Mouse (Mus musculus) forebrain, embryonic 11.5 days (tissue): ENCODE data around the gene Sorbs1. TPM values are rescaled to one million over a fixed set of nuclear protein-coding genes. Genes with fewer than 3 reads are reported as not detected.

Source experiments
- ATAC-seq: fragments of 200-750 bp; cut with Nextera tagmentation; replicated peaks from 2 replicates; pipeline ENCODE4 v1.8.0; 2017; ENCODE audit warnings: moderate TSS enrichment; ENCODE audit not compliant: low FRiP score
- DNase-seq: peaks from one replicate; pipeline ENCODE4 v3.0.0-alpha.2; 2017; ENCODE audit warnings: low spot score
- H3K27ac ChIP-seq: fragments of 300-500 bp; sonication (generic); 2 replicates; pipeline ENCODE4 v1.5.1; 2014; ENCODE audit warnings: low read depth, low read length
- H3K27me3 ChIP-seq: fragments of 300-500 bp; sonication (generic); 2 replicates; pipeline ENCODE4 v1.6.1; 2014; ENCODE audit warnings: mild to moderate bottlenecking, low read length, mixed read lengths; ENCODE audit not compliant: control insufficient read depth, insufficient read depth
- H3K36me3 ChIP-seq: fragments of 300-500 bp; sonication (generic); 2 replicates; pipeline ENCODE4 v1.6.1; 2014; ENCODE audit warnings: mild to moderate bottlenecking, low read length, moderate library complexity, mixed read lengths; ENCODE audit not compliant: control insufficient read depth, insufficient read depth
- H3K4me1 ChIP-seq: fragments of 300-500 bp; sonication (generic); replicated peaks from 2 replicates; pipeline ENCODE4 v1.6.1; 2014; ENCODE audit warnings: low read length, mixed read lengths; ENCODE audit not compliant: control insufficient read depth, insufficient read depth
- H3K4me2 ChIP-seq: fragments of 300-500 bp; sonication (generic); 2 replicates; pipeline ENCODE4 v1.6.1; 2014; ENCODE audit warnings: low read depth, mild to moderate bottlenecking, low read length, moderate library complexity, mixed read lengths; ENCODE audit not compliant: severe bottlenecking
- H3K4me3 ChIP-seq: fragments of 300-500 bp; sonication (generic); 2 replicates; pipeline ENCODE4 v1.5.1; 2014; ENCODE audit warnings: low read depth, low read length
- H3K9ac ChIP-seq: fragments of 300-500 bp; sonication (generic); 2 replicates; pipeline ENCODE4 v1.6.1; 2014; ENCODE audit warnings: low read length
- H3K9me3 ChIP-seq: fragments of 300-500 bp; sonication (generic); 2 replicates; pipeline ENCODE4 v1.6.1; 2016; ENCODE audit warnings: low read length, mixed read lengths; ENCODE audit not compliant: control insufficient read depth
- WGBS: fragments of 180-500 bp; shearing (Covaris S2); extraction: QIAGEN DNeasy Blood & Tissue Kit; methylation state at CpG from one replicate; pipeline ENCODE4 v1.1.7; 2014; 5-methylcytosine and 5-hydroxymethylcytosine counted together
- polyA plus RNA-seq: library from polyadenylated mRNA; unstranded; fragments of >200 nt; fragmentation: Nextera tagmentation; extraction: Ambion mirVana; gene quantifications from 2 replicates; pipeline ENCODE4 v1.2.1, GENCODE M21; 2014

The Sorbs1 gene
- polyA plus RNA-seq, 1 experiment from 2014 or later, result 66.0 TPM

DNA sequence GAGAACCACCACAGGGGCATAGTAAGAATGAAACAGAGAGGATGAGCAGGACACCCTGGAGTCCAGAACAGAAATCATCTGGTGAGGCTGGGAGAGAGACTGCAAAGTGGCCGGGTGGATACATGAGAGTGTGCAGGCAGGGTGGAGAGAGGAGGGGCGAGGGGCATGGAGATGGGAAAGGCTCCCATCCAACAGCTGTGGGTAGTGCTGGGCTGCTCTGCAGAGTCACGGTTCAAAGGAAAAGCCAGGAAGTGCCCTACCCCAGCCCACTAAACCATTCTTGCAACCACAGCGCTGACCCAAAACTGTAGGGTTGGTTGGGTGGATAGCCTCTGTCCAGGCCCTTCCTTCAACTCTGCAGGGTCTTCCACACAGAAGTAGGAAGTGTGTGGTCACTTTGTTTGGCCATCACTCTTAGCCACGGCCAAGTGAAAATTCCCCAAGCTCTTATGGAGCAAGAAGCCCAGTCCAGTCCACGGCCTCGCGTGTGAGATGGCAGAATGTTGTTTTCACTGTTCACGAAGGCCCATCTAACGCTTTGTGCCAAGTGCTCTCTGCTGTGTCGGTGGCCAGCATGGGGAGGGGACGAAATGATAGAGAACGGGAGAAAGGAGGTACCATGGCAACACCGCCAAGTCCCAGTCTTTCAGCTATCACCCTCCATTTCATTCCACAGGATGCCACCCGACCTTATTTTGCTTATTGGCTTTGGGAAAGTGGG, 203.0 kb downstream of the Sorbs1 start:
- Histone ChIP-seq H3K9me3 (no peaks in the 10 kb centered on the region), H3K27ac (no peak overlapping the region), H3K4me3 (no peak overlapping the region), H3K4me1 (no peaks in the 10 kb centered on the region), H3K4me2 (no peak overlapping the region), H3K27me3 (no peaks in the 10 kb centered on the region), H3K9ac (no peak overlapping the region), H3K36me3 (no peaks in the 10 kb centered on the region; the same call in 1 of the 2 replicates)
- no peak for ATAC-seq
- 92% methylated on average over 15 of the region's 15 CpGs for WGBS
- DNase-seq, result no peak

DNA sequence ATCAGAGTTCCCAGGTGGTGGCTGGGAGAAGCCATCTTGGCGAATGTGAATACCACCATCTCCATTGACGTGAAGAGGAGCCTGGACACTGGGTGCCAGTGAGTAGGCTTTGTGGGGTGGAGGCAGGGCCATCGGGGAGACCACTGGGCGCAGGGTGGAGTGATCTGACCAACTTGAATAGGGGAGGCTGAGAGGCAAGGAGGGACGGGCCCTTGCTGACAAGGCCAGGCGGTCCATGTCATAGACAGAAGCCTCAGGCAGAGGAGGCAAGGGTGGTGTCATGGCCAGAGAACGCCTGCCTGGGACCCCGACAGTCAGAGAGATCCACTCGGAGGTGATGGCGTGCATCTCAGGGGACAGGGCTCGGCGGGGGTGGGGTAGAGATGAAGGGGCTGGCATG, 203.7 kb downstream of the Sorbs1 start:
- Histone ChIP-seq H3K27me3 (no peaks in the 10 kb centered on the region), H3K9me3 (no peaks in the 10 kb centered on the region), H3K27ac (no peak overlapping the region), H3K36me3 (no peaks in the 10 kb centered on the region; the same call in 1 of the 2 replicates), H3K4me1 (no peaks in the 10 kb centered on the region), H3K9ac (no peak overlapping the region), H3K4me2 (no peak overlapping the region), H3K4me3 (no peak overlapping the region)
- ATAC-seq (no peak), DNase-seq (no peak)
- 94% methylated on average over 12 of the region's 12 CpGs for WGBS

DNA sequence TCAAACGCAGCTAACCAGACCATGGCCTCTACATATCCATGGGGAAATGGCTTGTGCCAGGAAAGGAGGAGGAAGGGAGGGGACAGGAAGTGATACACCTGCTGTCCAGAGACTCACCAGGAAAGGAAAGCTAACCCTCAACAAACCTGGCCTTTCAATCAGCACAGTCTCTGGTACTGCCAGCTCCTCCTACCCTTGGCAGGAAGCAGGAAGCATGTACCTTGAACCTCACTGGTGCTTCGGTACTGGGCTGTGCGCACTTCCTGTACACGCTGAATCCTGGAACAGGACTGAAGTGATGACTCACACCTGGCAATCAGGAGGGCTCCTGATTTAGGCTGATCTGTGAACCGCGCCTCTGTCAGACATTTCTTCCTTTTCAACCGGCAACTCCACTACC, 206.0 kb downstream of the Sorbs1 start:
- H3K4me2 ChIP-seq, result no peak overlapping the region
- H3K9me3 ChIP-seq, result no peaks in the 10 kb centered on the region
- whole genome bisulfite sequencing, result 90% methylated on average over 7 of the region's 7 CpGs
- H3K27me3 ChIP-seq, result no peaks in the 10 kb centered on the region
- DNase-seq (no peak), ATAC-seq (no peak)
- no peaks in the 10 kb centered on the region; the same call in 1 of the 2 replicates for H3K36me3 ChIP-seq
- no peak overlapping the region for H3K9ac ChIP-seq
- no peak overlapping the region for H3K4me3 ChIP-seq
- no peaks in the 10 kb centered on the region for H3K4me1 ChIP-seq
- no peak overlapping the region for H3K27ac ChIP-seq

DNA sequence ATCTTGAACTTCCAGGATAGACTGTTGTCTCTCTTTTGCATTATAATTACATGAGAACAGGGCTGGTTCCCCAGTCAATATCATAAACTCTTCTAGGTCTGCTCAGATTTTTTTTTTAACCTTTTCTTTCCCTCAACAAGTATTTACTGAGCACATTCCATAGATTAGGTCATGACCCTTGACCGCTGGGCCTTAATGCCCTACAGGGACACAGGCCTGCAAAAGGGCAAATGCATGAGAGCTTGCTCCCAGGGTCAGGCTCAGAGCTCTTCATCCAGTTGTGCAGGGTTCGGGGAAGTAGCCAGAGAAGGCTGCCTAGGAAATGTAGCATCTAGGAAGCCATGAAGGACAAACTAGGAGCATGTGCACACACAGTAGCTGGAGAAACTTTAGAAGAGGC, 206.9 kb downstream of the Sorbs1 start:
- 59% methylated on average over 2 of the region's 2 CpGs for WGBS
- Histone ChIP-seq H3K9me3 (no peaks in the 10 kb centered on the region), H3K4me2 (no peak overlapping the region), H3K36me3 (no peaks in the 10 kb centered on the region; the same call in 1 of the 2 replicates), H3K4me1 (no peaks in the 10 kb centered on the region), H3K9ac (no peak overlapping the region), H3K27me3 (no peaks in the 10 kb centered on the region), H3K4me3 (no peak overlapping the region), H3K27ac (no peak overlapping the region)
- no peak for DNase-seq
- ATAC-seq, result no peak

DNA sequence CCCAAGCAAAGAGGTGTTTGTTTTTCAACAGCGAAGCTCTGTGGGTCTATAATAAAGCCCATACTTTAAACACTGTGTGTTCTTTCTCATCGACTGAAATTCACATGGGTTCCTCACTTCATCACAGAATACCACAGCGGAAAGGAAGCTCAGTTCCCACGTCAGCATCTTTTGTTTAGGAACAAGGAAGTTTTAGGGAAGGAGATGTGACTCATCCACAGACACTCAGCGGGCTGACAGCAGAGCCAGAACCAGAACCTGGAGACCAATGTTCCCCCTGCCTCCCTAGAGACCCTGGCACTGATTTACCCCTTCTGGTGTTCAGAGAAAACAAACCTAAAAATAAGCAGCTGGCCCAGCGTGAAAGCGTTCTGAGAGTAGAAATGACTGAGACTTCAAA, 208.1 kb downstream of the Sorbs1 start:
- Histone ChIP-seq H3K9me3 (no peaks in the 10 kb centered on the region), H3K36me3 (no peaks in the 10 kb centered on the region), H3K27ac (no peak overlapping the region), H3K27me3 (no peaks in the 10 kb centered on the region), H3K9ac (no peak overlapping the region), H3K4me2 (no peak overlapping the region), H3K4me1 (no peaks in the 10 kb centered on the region), H3K4me3 (no peak overlapping the region)
- ATAC-seq (no peak), DNase-seq (no peak)
- WGBS, result 85% methylated on average over 7 of the region's 7 CpGs

DNA sequence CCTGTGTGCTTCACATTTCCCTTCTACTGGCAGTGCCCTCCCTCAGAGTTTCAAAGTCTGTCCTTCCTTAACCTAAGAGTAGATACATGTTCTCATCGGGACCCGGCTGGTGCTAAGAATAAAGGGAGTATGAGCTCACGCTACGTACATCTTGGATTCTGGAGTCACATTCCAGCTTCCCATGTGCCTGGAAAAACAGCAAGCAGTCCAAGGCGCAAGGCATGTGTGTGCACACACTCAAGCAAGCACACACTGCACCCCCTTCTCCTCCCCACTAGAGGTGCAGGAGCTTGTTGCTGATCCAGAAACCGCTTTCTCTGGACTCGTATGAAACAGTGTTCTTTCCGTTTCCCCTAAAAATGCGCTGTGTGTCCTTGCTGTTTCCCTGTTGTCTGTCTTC, 210.7 kb downstream of the Sorbs1 start:
- no peaks in the 10 kb centered on the region for H3K9me3 ChIP-seq

DNA sequence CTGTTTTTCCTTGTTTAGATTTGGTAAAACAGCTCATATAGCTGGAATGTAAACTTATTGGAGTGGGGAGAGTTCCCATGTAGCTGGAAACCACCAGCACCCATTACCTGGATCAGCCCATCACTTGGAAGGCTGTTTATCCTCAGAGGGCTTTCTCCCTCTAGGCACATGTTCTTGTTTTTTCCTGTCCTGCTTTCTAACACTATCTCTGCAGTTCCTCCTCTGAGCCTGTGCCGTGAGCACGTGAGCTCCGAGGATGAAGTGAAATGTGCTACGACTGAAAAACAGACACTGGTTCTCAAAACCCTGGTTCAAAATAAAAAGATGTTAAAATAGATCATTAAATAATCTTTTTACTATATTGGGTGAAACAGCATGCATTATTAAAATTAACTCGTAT, 211.1 kb downstream of the Sorbs1 start:
- Histone ChIP-seq H3K4me1 (no peaks in the 10 kb centered on the region), H3K4me3 (no peak overlapping the region), H3K27ac (no peak overlapping the region), H3K9me3 (no peaks in the 10 kb centered on the region), H3K4me2 (no peak overlapping the region), H3K9ac (no peak overlapping the region), H3K36me3 (no peaks in the 10 kb centered on the region), H3K27me3 (no peaks in the 10 kb centered on the region)
- DNase-seq, result no peak
- ATAC-seq, result no peak
- WGBS, result 89% methylated on average over 5 of the region's 5 CpGs

More for the DNA sequence above, 210.7 kb downstream of the Sorbs1 start:
- Histone ChIP-seq H3K4me1 (no peaks in the 10 kb centered on the region), H3K27me3 (no peaks in the 10 kb centered on the region), H3K4me3 (no peak overlapping the region), H3K36me3 (no peaks in the 10 kb centered on the region), H3K9ac (no peak overlapping the region), H3K4me2 (no peak overlapping the region), H3K27ac (no peak overlapping the region)
- DNase-seq (no peak), ATAC-seq (no peak)
- WGBS, result 86% methylated on average over 9 of the region's 9 CpGs

DNA sequence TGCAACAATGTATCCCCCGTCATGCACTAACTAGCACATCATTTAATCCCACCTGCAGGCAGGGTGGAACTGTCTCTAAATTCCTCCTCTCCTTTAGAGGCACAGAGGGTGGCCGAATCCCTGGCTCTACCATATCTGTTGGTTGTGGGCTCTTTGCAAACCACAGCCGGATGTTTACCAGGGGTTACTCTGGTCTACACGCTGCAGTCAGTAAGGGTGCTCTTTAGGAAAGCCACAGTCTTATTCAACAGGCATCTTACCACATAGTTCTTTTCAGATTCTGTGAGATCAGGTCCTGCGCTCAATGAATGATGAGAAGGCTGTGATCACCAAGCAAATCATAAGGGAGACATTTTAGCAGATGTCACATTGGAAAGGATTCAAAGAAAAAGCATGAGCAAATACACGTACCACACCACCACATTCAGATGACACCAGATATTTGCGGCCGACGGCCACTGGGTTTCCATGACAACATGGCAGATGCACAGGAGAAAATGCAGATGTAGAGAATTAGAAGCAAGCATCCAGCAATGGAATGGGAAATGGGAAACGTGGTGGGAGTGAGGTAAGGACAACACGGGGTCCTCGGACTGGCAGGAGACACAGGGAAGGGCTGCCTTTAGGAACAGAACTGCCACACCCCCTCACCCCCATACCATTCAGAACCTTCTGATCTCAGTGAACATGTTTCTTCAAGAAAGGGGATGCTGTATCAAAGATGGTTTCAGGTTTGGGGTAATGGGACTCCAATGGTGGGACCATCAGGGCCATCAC, 213.4 kb downstream of the Sorbs1 start:
- no peak for ATAC-seq
- Histone ChIP-seq H3K4me3 (no peak overlapping the region), H3K9me3 (no peaks in the 10 kb centered on the region), H3K27ac (no peak overlapping the region), H3K4me2 (no peak overlapping the region), H3K27me3 (no peaks in the 10 kb centered on the region), H3K36me3 (no peaks in the 10 kb centered on the region), H3K9ac (no peak overlapping the region), H3K4me1 (no peaks in the 10 kb centered on the region)
- 87% methylated on average over 12 of the region's 12 CpGs for WGBS
- DNase-seq, result no peak
